Mouse (Mus musculus) stomach, postnatal 0 days (tissue): ENCODE measurements around the gene Lrrc55. TPM values are rescaled to one million over a fixed set of nuclear protein-coding genes. Genes with fewer than 3 reads are reported as not detected.
"Not testable (repeated sequence)": the region's sequence is repeated elsewhere in the genome, so short reads cannot be mapped to it uniquely, and the experiment has no call there.

Experiments used
- ATAC-seq: fragments of 200-750 bp; cut with Nextera tagmentation; 2 replicates; pipeline ENCODE4 v1.8.0; 2017; ENCODE audit not compliant: low FRiP score, low TSS enrichment
- DNase-seq: peaks from one replicate; pipeline ENCODE4 v3.0.0-alpha.2; 2016; ENCODE audit warnings: low spot score
- H3K27ac ChIP-seq: fragments of 300-500 bp; sonication (generic); replicated peaks from 2 replicates; pipeline ENCODE4 v1.5.1; 2014; ENCODE audit warnings: mild to moderate bottlenecking, control low read depth
- H3K27me3 ChIP-seq: fragments of 300-500 bp; sonication (generic); 2 replicates; pipeline ENCODE4 v1.6.1; 2014; ENCODE audit warnings: low read length; ENCODE audit not compliant: control insufficient read depth, insufficient read depth
- H3K36me3 ChIP-seq: fragments of 300-500 bp; sonication (generic); 2 replicates; pipeline ENCODE4 v1.6.1; 2014; ENCODE audit warnings: low read length, mixed read lengths; ENCODE audit not compliant: control insufficient read depth, insufficient read depth
- H3K4me1 ChIP-seq: fragments of 300-500 bp; sonication (generic); replicated peaks from 2 replicates; pipeline ENCODE4 v1.6.1; 2014; ENCODE audit warnings: antibody characterized with exemption; ENCODE audit not compliant: control insufficient read depth, insufficient read depth
- H3K4me2 ChIP-seq: fragments of 300-500 bp; sonication (generic); replicated peaks from 2 replicates; pipeline ENCODE4 v1.6.1; 2014; ENCODE audit warnings: low read depth, mild to moderate bottlenecking, control low read depth, moderate library complexity
- H3K4me3 ChIP-seq: fragments of 300-500 bp; sonication (generic); 2 replicates; pipeline ENCODE4 v1.5.1; 2014; ENCODE audit warnings: low read depth, low read length, control low read depth
- H3K9ac ChIP-seq: fragments of 300-500 bp; sonication (generic); 2 replicates; pipeline ENCODE4 v1.6.1; 2014; ENCODE audit warnings: mild to moderate bottlenecking, low read length, control low read depth, mixed read lengths
- H3K9me3 ChIP-seq: fragments of 300-500 bp; sonication (generic); 2 replicates; pipeline ENCODE4 v1.6.1; 2016; ENCODE audit warnings: low read length; ENCODE audit not compliant: control insufficient read depth
- CTCF ChIP-seq: IDR thresholded peaks from 2 replicates; pipeline ENCODE4 v1.5.1; 2016; ENCODE audit warnings: antibody characterized with exemption, low read depth, mild to moderate bottlenecking, moderate library complexity
- EP300 ChIP-seq: optimal IDR thresholded peaks from 2 replicates; pipeline ENCODE3; 2016; ENCODE audit warnings: antibody characterized with exemption
- WGBS: fragments of 180-500 bp; shearing (Covaris S2); extraction: QIAGEN DNeasy Blood & Tissue Kit; methylation state at CpG from one replicate; pipeline ENCODE4 v1.1.7; 2014; 5-methylcytosine and 5-hydroxymethylcytosine counted together
- polyA plus RNA-seq: library from polyadenylated mRNA; unstranded; fragments of >200 nt; fragmentation: Nextera tagmentation; extraction: Ambion mirVana; gene quantifications from 2 replicates; pipeline ENCODE4 v1.2.1, GENCODE M21; 2015

Gene Lrrc55
- polyA plus RNA-seq: 1.1 and 1.2 TPM in 2 replicates

DNA sequence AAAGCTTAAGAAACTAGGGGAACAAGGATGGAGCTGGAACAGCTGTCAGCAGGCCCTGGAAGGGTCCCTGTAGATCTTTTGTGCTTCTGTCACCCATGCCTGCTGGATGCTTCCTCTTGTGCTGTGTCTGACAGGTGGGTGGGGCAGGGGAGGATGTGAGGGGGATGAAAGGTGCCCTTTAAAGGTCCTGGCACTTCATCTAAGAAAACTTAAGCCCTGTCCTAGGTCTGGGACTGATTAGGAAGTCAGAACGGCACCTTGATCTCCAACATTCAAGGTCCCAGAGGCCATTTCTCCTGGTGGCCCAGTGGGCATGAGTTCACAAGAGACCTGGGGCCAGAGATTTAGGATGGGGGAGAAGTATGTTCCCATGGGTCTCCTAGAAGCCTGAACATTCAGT is at the start of gene Lrrc55:
TSS of gene Lrrc55 (minus strand) at position 297 of the 400 bp plus-strand sequence.
- H3K9me3 ChIP-seq: no peaks in the 10 kb centered on the region
- no peak for ATAC-seq
- TF ChIP-seq CTCF (no peak), EP300 (no peak)
- peak within 1 kb of the TSS; percentile 37 for H3K4me2 ChIP-seq
- peak within 1 kb of the TSS; percentile 12 for H3K4me3 ChIP-seq
- no peak within 1 kb of the TSS for H3K27ac ChIP-seq
- H3K36me3 ChIP-seq: no peaks in the 10 kb centered on the region
- no peaks in the 10 kb centered on the region for H3K27me3 ChIP-seq
- DNase-seq: no peak
- H3K4me1 ChIP-seq: no peaks in the 10 kb centered on the region
- H3K9ac ChIP-seq: no peak within 1 kb of the TSS
- 73% methylated on average over 1 of the region's 1 CpGs for WGBS

DNA sequence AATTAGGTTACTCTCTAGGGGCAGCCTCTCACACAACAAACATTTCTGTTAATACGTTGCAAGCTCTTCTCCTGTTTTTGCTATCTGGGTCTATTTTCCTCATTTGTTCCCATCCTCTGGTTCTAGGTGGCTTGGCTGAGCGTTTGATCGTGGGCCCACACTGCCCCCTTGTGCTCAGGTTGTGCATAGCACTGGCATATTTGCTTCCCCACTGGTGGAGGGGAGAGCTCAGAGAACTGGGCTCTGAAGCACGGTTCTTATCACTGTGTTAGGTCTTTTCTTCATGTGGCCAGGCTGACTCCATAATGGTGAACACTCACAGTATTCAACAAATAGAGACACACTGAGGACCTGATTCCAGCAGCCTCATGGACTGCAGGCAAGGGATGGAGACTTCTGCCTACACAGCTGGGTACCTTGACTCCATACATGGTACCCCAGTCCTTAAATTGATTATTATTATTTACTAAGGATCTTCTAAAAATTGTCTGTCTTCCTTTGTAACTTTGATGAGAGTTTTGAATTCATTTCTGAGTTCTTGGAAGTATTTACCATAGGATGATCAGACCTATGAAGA is 49.6 kb upstream of the Lrrc55 start:
- no peaks in the 10 kb centered on the region for H3K9me3 ChIP-seq
- ATAC-seq (peak; percentile 57; the same call in 1 of the 2 replicates), DNase-seq (peak; percentile 78)
- no peaks in the 10 kb centered on the region for H3K4me1 ChIP-seq
- H3K27me3 ChIP-seq: no peaks in the 10 kb centered on the region
- WGBS: 3% methylated on average over 4 of the region's 4 CpGs
- no peak overlapping the region for H3K27ac ChIP-seq
- H3K9ac ChIP-seq: no peak overlapping the region
- no peak for TF ChIP-seq EP300
- TF ChIP-seq CTCF: peak; percentile 99
- no peak overlapping the region for H3K4me3 ChIP-seq
- H3K36me3 ChIP-seq: no peaks in the 10 kb centered on the region
- no peak overlapping the region for H3K4me2 ChIP-seq

DNA sequence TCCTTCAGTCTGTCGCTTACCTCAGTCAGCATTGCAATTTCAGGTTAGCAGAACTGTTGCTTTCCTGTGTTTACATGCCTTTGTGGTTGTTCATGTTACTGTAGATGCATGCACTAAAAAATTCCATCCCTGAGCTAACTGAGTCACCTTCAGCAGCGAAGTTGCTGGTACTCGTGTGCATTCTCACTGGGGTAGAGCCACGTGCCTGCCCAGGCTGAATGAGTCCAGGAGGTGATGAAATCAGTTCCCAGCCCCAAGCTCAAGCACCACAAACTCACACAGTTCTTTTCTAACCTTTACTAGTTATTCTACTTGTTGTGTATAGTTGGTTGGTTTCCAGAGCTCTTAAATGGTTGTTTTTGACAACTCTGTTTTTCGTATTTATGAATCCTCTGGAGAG is 48.7 kb upstream of the Lrrc55 start:
- DNase-seq: no peak
- Histone ChIP-seq H3K36me3 (no peaks in the 10 kb centered on the region), H3K4me1 (no peaks in the 10 kb centered on the region), H3K4me2 (no peak overlapping the region), H3K9ac (no peak overlapping the region), H3K4me3 (no peak overlapping the region), H3K27ac (no peak overlapping the region), H3K9me3 (no peaks in the 10 kb centered on the region), H3K27me3 (no peaks in the 10 kb centered on the region)
- ATAC-seq: no peak
- TF ChIP-seq CTCF: no peak
- no peak for TF ChIP-seq EP300
- 70% methylated on average over 5 of the region's 5 CpGs for WGBS

DNA sequence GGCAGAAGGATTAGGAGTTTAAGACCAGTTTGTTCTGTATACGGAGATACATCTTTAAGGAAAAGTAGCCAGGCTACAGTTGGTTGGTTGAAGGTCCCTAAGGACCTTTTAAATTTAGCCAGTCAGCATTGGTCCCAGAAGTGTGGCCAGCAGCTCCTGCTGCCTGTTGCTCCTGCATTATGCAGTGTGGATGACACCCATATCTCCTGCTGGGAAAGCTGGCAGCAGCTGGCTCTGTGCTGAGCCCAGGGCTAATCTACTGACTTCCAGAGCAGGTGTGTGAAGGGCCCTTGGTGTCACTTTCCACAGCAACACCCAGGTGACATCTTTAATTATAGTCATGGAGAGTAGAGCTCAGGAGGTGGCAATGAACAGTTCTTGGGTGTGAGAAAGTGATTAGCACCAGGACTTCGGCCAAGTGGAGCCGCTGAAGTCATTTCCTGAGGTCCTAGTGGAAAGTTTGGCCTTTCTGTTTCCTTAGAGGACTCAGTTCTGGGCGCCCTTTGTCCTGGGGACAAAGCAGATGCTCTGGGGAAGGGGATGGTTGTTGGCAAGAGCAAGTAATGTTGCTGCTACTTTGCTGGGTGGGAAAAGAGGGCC is 41.2 kb upstream of the Lrrc55 start:
- no peaks in the 10 kb centered on the region for H3K9me3 ChIP-seq
- TF ChIP-seq CTCF (no peak), EP300 (no peak)
- H3K4me1 ChIP-seq: no peaks in the 10 kb centered on the region
- H3K27ac ChIP-seq: no peak overlapping the region
- H3K4me3 ChIP-seq: no peak overlapping the region
- DNase-seq (no peak), ATAC-seq (no peak)
- H3K9ac ChIP-seq: no peak overlapping the region
- no peaks in the 10 kb centered on the region for H3K27me3 ChIP-seq
- no peak overlapping the region for H3K4me2 ChIP-seq
- no peaks in the 10 kb centered on the region for H3K36me3 ChIP-seq
- WGBS: 39% methylated on average over 4 of the region's 4 CpGs

DNA sequence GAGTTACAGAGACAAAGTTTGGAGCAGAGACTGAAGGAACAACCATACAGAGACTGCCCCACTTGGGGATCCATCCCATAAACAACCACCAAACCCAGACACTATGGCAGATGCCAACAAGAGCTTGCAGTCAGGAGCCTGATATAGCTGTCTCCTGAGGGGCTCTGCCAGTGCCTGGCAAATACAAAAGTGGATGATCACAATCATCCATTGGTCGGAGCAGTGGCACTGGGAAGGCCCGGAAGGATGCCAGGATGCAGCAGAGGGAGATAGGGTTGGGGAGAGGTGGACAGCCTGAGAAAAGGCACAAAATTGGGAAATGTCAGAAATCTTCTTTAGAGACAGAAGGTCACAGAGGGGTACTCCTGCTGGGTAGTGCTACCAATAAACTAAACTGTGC is 40.2 kb upstream of the Lrrc55 start:
- H3K9ac ChIP-seq, H3K36me3 ChIP-seq, H3K4me3 ChIP-seq, H3K27ac ChIP-seq, ATAC-seq, H3K4me1 ChIP-seq, H3K27me3 ChIP-seq, H3K4me2 ChIP-seq, H3K9me3 ChIP-seq, DNase-seq: not testable (repeated sequence)
- 90% methylated on average over 2 of the region's 2 CpGs for WGBS

DNA sequence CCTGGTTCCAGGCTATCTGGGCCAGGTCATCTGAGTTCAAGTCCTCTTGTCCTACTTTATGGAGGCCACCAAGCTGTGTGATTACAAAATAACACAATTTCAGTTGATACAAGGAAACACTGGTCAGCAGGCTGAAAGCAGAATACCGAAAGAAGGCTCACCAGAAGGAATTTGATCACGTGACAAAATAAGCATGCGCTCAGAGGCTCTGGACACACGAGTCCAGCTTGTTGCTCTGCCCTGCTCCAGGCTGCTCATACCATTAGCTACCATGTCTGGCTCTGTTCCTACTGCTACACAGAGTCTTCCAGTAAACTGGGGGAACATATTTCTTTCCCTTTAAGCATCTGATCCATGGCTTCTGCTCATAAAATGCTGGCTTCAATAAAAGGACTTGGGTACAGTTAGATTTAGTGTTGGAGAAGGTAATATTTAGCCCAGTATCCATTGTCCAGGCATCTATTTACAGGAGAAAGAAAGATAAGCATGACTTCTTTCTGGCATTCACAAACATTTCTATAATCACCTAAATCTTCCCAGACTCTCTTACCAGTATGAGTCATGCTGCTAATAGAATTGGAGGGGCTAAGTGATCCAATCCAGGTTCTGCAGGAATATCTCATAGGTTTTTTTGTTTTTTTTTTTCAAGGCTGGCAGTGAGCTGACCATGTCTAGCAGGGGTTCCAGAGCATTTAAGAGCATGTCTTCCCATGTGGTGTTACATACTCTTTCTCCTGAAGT is 33.9 kb upstream of the Lrrc55 start:
- no peak for DNase-seq
- H3K4me1 ChIP-seq: no peaks in the 10 kb centered on the region

More for the DNA sequence above, 33.9 kb upstream of the Lrrc55 start:
- H3K9me3 ChIP-seq: no peaks in the 10 kb centered on the region
- H3K27ac ChIP-seq: no peak overlapping the region
- TF ChIP-seq EP300 (no peak), CTCF (no peak)
- no peak overlapping the region for H3K4me2 ChIP-seq
- 56% methylated on average over 4 of the region's 4 CpGs for WGBS
- no peaks in the 10 kb centered on the region for H3K27me3 ChIP-seq
- no peaks in the 10 kb centered on the region for H3K36me3 ChIP-seq
- H3K4me3 ChIP-seq: no peak overlapping the region
- no peak for ATAC-seq
- no peak overlapping the region for H3K9ac ChIP-seq
